In the genomic region with DNA sequence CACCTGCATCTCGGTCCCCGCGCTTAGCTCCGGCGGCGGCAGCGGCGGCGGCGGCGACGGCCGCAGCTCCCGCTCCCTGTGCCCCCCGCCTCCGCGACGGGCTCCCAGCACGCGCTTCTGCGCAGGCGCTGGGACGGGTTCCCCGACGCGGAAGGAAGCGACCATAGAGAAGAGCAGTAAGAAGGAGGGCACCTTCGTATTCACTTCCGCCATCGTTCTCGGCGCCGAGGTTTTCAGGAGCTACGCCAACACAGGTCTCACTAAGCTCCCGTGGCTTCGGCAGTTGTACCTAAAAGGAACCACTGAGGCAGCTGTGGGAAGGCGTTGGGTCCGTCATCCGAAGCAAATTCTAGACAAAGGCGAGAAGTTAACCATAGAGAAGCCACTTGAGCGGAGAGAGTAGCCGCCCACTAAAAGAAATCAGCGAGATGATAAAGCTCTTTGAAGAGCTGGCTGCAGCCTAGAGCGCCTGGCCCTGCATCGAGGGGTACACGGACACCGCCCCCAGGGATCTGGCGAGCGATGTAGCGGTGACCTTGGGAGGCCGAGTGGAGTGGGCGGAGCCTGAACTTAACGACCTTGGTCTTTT, we compare ENCODE assay signal across 8 mouse cellular contexts. TPM values are rescaled to one million over a fixed set of nuclear protein-coding genes. Genes with fewer than 3 reads are reported as not detected.
DNase-seq lines count a peak whose midpoint lies in the region; ATAC-seq lines count a peak whose summit lies in the region.

Gene Sh2b1 (minus strand): TSS at position 432 of the 589 bp plus-strand sequence.

- H3K4me3 ChIP-seq in hindbrain, embryonic 10.5 days = peak within 1 kb of the TSS; percentile 94

- DNase-seq in Muller cell, postnatal 12 days (ENCODE audit: inconsistent ontology term) = peak; percentile 99
- DNase-seq in cerebellum, adult 9-10 months = peak; percentile 90
- peak; percentile 91 for DNase-seq in hindbrain, embryonic 10.5 days (ENCODE audit: low spot score)
- peak; percentile 84 to 88 for DNase-seq in layer of hippocampus, postnatal 10 days (ENCODE audit: low spot score in 2 of 2)
- peak; percentile 94 for DNase-seq in lung, postnatal 10 days
- DNase-seq in ovary, postnatal 36 days (ENCODE audit: low spot score) = peak; percentile 89
- peak; percentile 92 for DNase-seq in thymus, postnatal 25 days

- peaks cover 26% of the 10 kb centered on the region for H3K4me1 ChIP-seq in hindbrain, embryonic 10.5 days (replicated peaks)

- no peaks in the 10 kb centered on the region for H3K9me3 ChIP-seq in hindbrain, embryonic 10.5 days

- under 1% methylated on average over 53 of the region's 53 CpGs for WGBS in hindbrain, embryonic 10.5 days

- H3K36me3 ChIP-seq in hindbrain, embryonic 10.5 days = peaks cover 34% of the 10 kb centered on the region

- H3K27ac ChIP-seq in hindbrain, embryonic 10.5 days = peak within 1 kb of the TSS; percentile 91

- no peaks in the 10 kb centered on the region for H3K27me3 ChIP-seq in hindbrain, embryonic 10.5 days (ENCODE audit: insufficient read depth, poor library complexity, severe bottlenecking)

- ATAC-seq in frontal cortex, adult (ENCODE audit: low TSS enrichment) = peak; percentile 95

RNA-seq across cellular contexts. Expression of gene Sh2b1, which starts in this region (rescaled TPM):
- polyA plus RNA-seq in hindbrain, embryonic 10.5 days (2016; fragmentation: Nextera tagmentation; extraction: Ambion mirVana) = 54.4 and 61.0 TPM in 2 replicates
- total RNA-seq in layer of hippocampus, postnatal 10 days (2021) = 10 to 100 TPM; 68.1 to 69.6 TPM

Comparison
In these comparisons a context has a peak if more than half of its experiments do, and no peak if none do; other contexts are left out.
1. Peak in every context shown above with its lines: DNase-seq, ATAC-seq, H3K4me3 ChIP-seq and H3K27ac ChIP-seq.